Mouse (Mus musculus): ENCODE results near the gene Mrps27. TPM values are rescaled to one million over a fixed set of nuclear protein-coding genes. Genes with fewer than 3 reads are reported as not detected.

The Mrps27 gene
- polyA plus RNA-seq, 1 experiment from 2014 or later, result 48.1 TPM

GRCm38 (mm10) chr13:99398149-99398701 is 53.6 kb downstream of the Mrps27 start:
- H3K36me3 ChIP-seq (ENCODE audit: control insufficient read depth, insufficient read depth, low read length), result peaks cover 8% of the 10 kb centered on the region
- no peak overlapping the region for H3K4me3 ChIP-seq (ENCODE audit: low read depth, low read length)
- H3K27me3 ChIP-seq (replicated peaks; ENCODE audit: control insufficient read depth, insufficient read depth, low read length), result no peaks in the 10 kb centered on the region
- H3K4me2 ChIP-seq (ENCODE audit: low read depth, low read length), result no peak overlapping the region
- 0 out of 2 replicates have a peak overlapping the region, but pooled peaks have one; percentile 10 for H3K27ac ChIP-seq (replicated peaks; ENCODE audit: low read depth, low read length)
- H3K9ac ChIP-seq (ENCODE audit: low read depth, low read length), result no peak overlapping the region
- no peaks in the 10 kb centered on the region for H3K9me3 ChIP-seq (ENCODE audit: control insufficient read depth, low read length)
- H3K4me1 ChIP-seq (ENCODE audit: control insufficient read depth, insufficient read depth, low read length), result peaks cover 22% of the 10 kb centered on the region; the same call in 1 of the 2 replicates
- ATAC-seq (ENCODE audit: low read depth), result 0 out of 2 replicates have a peak, but pooled peaks have one; percentile 19
- 79% methylated on average over 12 of the region's 12 CpGs for WGBS
- DNase-seq (ENCODE audit: low spot score), result peak; percentile 66

GRCm38 (mm10) chr13:99399373-99399772 is 54.8 kb downstream of the Mrps27 start:
- no peak overlapping the region for H3K9ac ChIP-seq (ENCODE audit: low read depth, low read length)
- H3K4me2 ChIP-seq (ENCODE audit: low read depth, low read length), result no peak overlapping the region
- H3K4me3 ChIP-seq (ENCODE audit: low read depth, low read length), result no peak overlapping the region
- H3K9me3 ChIP-seq (ENCODE audit: control insufficient read depth, low read length), result no peaks in the 10 kb centered on the region
- H3K36me3 ChIP-seq (ENCODE audit: control insufficient read depth, insufficient read depth, low read length), result peaks cover 10% of the 10 kb centered on the region
- H3K27ac ChIP-seq (replicated peaks; ENCODE audit: low read depth, low read length), result no peak overlapping the region
- peaks cover 22% of the 10 kb centered on the region; the same call in 1 of the 2 replicates for H3K4me1 ChIP-seq (ENCODE audit: control insufficient read depth, insufficient read depth, low read length)
- DNase-seq (ENCODE audit: low spot score) (no peak), ATAC-seq (ENCODE audit: low read depth) (no peak)
- H3K27me3 ChIP-seq (replicated peaks; ENCODE audit: control insufficient read depth, insufficient read depth, low read length), result no peaks in the 10 kb centered on the region
- 56% methylated on average over 4 of the region's 4 CpGs for WGBS

GRCm38 (mm10) chr13:99409216-99409615 is 64.6 kb downstream of the Mrps27 start:
- H3K4me3 ChIP-seq (ENCODE audit: low read depth, low read length), result no peak overlapping the region
- peaks cover 57% of the 10 kb centered on the region for H3K36me3 ChIP-seq (ENCODE audit: control insufficient read depth, insufficient read depth, low read length)
- 52% methylated on average over 2 of the region's 2 CpGs for WGBS
- no peak overlapping the region for H3K9ac ChIP-seq (ENCODE audit: low read depth, low read length)
- ATAC-seq (ENCODE audit: low read depth) (no peak), DNase-seq (ENCODE audit: low spot score) (no peak)
- no peak overlapping the region for H3K4me2 ChIP-seq (ENCODE audit: low read depth, low read length)
- H3K4me1 ChIP-seq (ENCODE audit: control insufficient read depth, insufficient read depth, low read length), result peaks cover 16% of the 10 kb centered on the region
- H3K27ac ChIP-seq (replicated peaks; ENCODE audit: low read depth, low read length), result no peak overlapping the region
- no peaks in the 10 kb centered on the region for H3K9me3 ChIP-seq (ENCODE audit: control insufficient read depth, low read length)
- no peaks in the 10 kb centered on the region for H3K27me3 ChIP-seq (replicated peaks; ENCODE audit: control insufficient read depth, insufficient read depth, low read length)

- Histone ChIP-seq H3K9ac (ENCODE audit: low read depth, low read length) (no peak overlapping the region), H3K4me1 (ENCODE audit: control insufficient read depth, insufficient read depth, low read length) (peaks cover 20% of the 10 kb centered on the region), H3K4me2 (ENCODE audit: low read depth, low read length) (no peak overlapping the region), H3K4me3 (ENCODE audit: low read depth, low read length) (no peak overlapping the region), H3K9me3 (ENCODE audit: control insufficient read depth, low read length) (no peaks in the 10 kb centered on the region), H3K27me3 (replicated peaks; ENCODE audit: control insufficient read depth, insufficient read depth, low read length) (no peaks in the 10 kb centered on the region), H3K36me3 (ENCODE audit: control insufficient read depth, insufficient read depth, low read length) (peaks cover 54% of the 10 kb centered on the region), H3K27ac (replicated peaks; ENCODE audit: low read depth, low read length) (no peak overlapping the region)
- WGBS, result 78% methylated on average over 14 of the region's 14 CpGs
- DNase-seq (ENCODE audit: low spot score) (no peak), ATAC-seq (ENCODE audit: low read depth) (no peak)
These were observed 66.3 kb downstream of the Mrps27 start for GRCm38 (mm10) chr13:99410611-99411515.

GRCm38 (mm10) chr13:99411761-99412160 is 67.2 kb downstream of the Mrps27 start:
- Histone ChIP-seq H3K9ac (ENCODE audit: low read depth, low read length) (no peak overlapping the region), H3K36me3 (ENCODE audit: control insufficient read depth, insufficient read depth, low read length) (peaks cover 48% of the 10 kb centered on the region), H3K4me3 (ENCODE audit: low read depth, low read length) (no peak overlapping the region), H3K27me3 (replicated peaks; ENCODE audit: control insufficient read depth, insufficient read depth, low read length) (no peaks in the 10 kb centered on the region), H3K4me1 (ENCODE audit: control insufficient read depth, insufficient read depth, low read length) (peaks cover 20% of the 10 kb centered on the region), H3K9me3 (ENCODE audit: control insufficient read depth, low read length) (no peaks in the 10 kb centered on the region), H3K27ac (replicated peaks; ENCODE audit: low read depth, low read length) (no peak overlapping the region), H3K4me2 (ENCODE audit: low read depth, low read length) (no peak overlapping the region)
- DNase-seq (ENCODE audit: low spot score) (no peak), ATAC-seq (ENCODE audit: low read depth) (no peak)
- WGBS, result 93% methylated on average over 3 of the region's 3 CpGs

GRCm38 (mm10) chr13:99412477-99413080 is 68.0 kb downstream of the Mrps27 start:
- 53% methylated on average over 11 of the region's 11 CpGs for WGBS
- no peaks in the 10 kb centered on the region for H3K27me3 ChIP-seq (replicated peaks; ENCODE audit: control insufficient read depth, insufficient read depth, low read length)
- no peak overlapping the region for H3K4me3 ChIP-seq (ENCODE audit: low read depth, low read length)
- ATAC-seq (ENCODE audit: low read depth), result peak; percentile 53; the same call in 1 of the 2 replicates
- DNase-seq (ENCODE audit: low spot score), result peak; percentile 69
- no peaks in the 10 kb centered on the region for H3K9me3 ChIP-seq (ENCODE audit: control insufficient read depth, low read length)
- H3K4me2 ChIP-seq (ENCODE audit: low read depth, low read length), result no peak overlapping the region
- peak overlapping the region; percentile 16 for H3K27ac ChIP-seq (replicated peaks; ENCODE audit: low read depth, low read length)
- H3K4me1 ChIP-seq (ENCODE audit: control insufficient read depth, insufficient read depth, low read length), result peaks cover 20% of the 10 kb centered on the region
- no peak overlapping the region for H3K9ac ChIP-seq (ENCODE audit: low read depth, low read length)
- H3K36me3 ChIP-seq (ENCODE audit: control insufficient read depth, insufficient read depth, low read length), result peaks cover 45% of the 10 kb centered on the region

GRCm38 (mm10) chr13:99413481-99414351 is 69.1 kb downstream of the Mrps27 start:
- no peaks in the 10 kb centered on the region for H3K9me3 ChIP-seq (ENCODE audit: control insufficient read depth, low read length)
- 33% methylated on average over 13 of the region's 13 CpGs for WGBS
- DNase-seq (ENCODE audit: low spot score) (peak; percentile 84), ATAC-seq (ENCODE audit: low read depth) (peak; percentile 73)
- H3K27me3 ChIP-seq (replicated peaks; ENCODE audit: control insufficient read depth, insufficient read depth, low read length), result no peaks in the 10 kb centered on the region
- no peak overlapping the region for H3K4me2 ChIP-seq (ENCODE audit: low read depth, low read length)
- H3K9ac ChIP-seq (ENCODE audit: low read depth, low read length), result 0 out of 2 replicates have a peak overlapping the region, but pooled peaks have one; percentile 30
- peaks cover 20% of the 10 kb centered on the region for H3K4me1 ChIP-seq (ENCODE audit: control insufficient read depth, insufficient read depth, low read length)
- peaks cover 48% of the 10 kb centered on the region for H3K36me3 ChIP-seq (ENCODE audit: control insufficient read depth, insufficient read depth, low read length)
- H3K4me3 ChIP-seq (ENCODE audit: low read depth, low read length), result no peak overlapping the region
- H3K27ac ChIP-seq (replicated peaks; ENCODE audit: low read depth, low read length), result peak overlapping the region; percentile 16; the same call in 1 of the 2 replicates

GRCm38 (mm10) chr13:99414352-99414742 is 69.8 kb downstream of the Mrps27 start:
- ATAC-seq (ENCODE audit: low read depth) (peak; percentile 20; the same call in 1 of the 2 replicates), DNase-seq (ENCODE audit: low spot score) (peak; percentile 14)
- peak overlapping the region; percentile 16; the same call in 1 of the 2 replicates for H3K27ac ChIP-seq (replicated peaks; ENCODE audit: low read depth, low read length)
- WGBS, result 29% methylated on average over 10 of the region's 10 CpGs
- peak overlapping the region; percentile 30; the same call in 1 of the 2 replicates for H3K9ac ChIP-seq (ENCODE audit: low read depth, low read length)
- H3K36me3 ChIP-seq (ENCODE audit: control insufficient read depth, insufficient read depth, low read length), result peaks cover 48% of the 10 kb centered on the region
- H3K4me1 ChIP-seq (ENCODE audit: control insufficient read depth, insufficient read depth, low read length), result peaks cover 20% of the 10 kb centered on the region
- H3K9me3 ChIP-seq (ENCODE audit: control insufficient read depth, low read length), result no peaks in the 10 kb centered on the region
- no peaks in the 10 kb centered on the region for H3K27me3 ChIP-seq (replicated peaks; ENCODE audit: control insufficient read depth, insufficient read depth, low read length)
- H3K4me2 ChIP-seq (ENCODE audit: low read depth, low read length), result no peak overlapping the region
- no peak overlapping the region for H3K4me3 ChIP-seq (ENCODE audit: low read depth, low read length)

All from embryonic facial prominence, embryonic 14.5 days (tissue).